Mouse (Mus musculus): ENCODE results near the gene Cd247. TPM values are rescaled to one million over a fixed set of nuclear protein-coding genes. Genes with fewer than 3 reads are reported as not detected.

Gene Cd247
- total RNA-seq, 4 experiments from 2014 or later, result not detected

DNA sequence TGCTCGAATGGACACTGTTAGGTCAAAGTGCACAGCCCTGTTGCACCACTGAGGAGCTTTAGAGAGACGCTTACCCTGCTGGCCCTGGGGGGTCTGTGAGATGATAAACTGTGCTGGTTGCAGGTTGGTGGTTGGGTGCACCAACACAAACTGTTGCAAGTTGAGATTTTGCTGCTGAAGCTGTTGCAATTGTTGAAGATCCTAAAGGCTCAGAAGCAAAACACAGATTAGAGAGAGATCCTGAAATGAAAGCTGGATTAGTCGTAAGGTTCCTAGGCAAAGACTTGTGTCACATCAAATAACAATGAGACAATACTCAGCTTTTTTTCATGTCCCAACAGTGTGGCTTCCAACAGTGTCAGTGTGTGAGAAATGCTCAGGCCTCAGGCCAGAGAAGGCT is 120.3 kb downstream of the Cd247 start:
- no peak for DNase-seq (ENCODE audit: low spot score in 2 of 2)

DNA sequence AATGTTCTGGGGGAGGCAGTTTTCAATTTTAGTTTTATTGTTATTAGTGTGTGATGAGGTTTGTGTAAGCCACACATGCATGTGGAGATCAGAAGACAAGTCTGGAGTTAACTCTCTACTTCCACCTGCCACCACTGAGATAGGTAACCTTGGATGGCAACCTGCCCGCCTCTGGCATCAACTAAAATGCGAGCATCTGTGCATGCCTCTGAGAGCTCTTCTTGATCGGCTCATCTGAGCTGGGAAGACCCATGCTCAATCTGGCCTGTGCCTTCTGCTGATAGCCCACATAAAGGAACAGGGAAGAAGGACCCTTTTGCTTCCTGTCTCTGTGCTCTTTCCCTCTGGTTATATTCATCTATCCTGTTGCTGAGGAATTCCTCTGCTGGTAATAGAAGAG is 121.0 kb downstream of the Cd247 start:
- DNase-seq (ENCODE audit: low spot score in 2 of 2), result no peak

DNA sequence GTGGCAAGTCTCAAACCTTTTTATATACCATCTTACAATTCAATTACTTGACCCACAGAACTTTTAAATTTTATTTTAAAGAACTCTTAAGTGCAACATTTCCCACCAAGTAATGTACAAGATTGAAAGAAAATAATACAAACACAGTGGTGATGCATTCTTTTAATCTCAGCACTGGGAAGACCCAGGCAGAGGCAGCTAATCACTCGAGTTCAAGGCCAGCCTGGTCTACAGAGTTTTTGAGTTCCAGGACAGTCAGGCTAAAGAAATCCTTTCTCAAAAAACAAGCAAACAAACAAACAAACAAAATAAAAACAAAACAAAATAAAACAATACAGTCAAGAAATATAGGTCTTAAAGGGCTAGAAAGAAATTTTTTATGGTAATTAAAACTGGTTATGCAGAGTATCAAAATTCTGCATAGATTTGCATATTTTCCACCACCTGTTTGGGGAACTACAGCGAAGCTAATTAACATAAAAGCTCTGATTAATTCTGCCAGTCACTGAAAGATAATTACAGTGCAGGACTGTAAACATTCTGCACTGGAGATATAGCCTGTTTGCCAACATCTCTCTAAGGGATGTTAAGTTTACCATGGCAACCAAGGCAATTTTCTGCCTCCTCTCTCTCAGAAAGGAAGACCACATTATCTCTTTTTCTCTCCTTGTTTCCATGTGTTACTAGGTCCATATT is 125.4 kb downstream of the Cd247 start:
- no peak for DNase-seq (ENCODE audit: low spot score in 2 of 2)

DNA sequence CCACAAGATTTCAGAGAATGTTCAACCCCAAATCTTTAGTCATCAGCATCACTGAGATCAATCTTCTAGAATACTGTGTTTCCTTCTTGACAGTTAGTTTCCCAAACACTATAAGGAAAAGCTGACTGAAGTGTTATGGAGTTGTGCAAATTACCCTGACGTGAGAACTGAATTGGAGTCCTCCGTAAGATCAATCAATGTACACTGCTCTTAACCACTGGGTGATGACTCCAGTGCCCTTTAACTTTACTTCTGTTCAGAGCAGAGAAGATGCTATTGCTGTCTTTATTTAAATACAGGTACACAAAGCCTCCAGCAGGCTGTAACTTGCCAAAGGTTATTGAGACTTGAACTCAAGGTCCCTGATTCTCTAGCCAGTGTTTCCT is 125.9 kb downstream of the Cd247 start:
- no peak for DNase-seq (ENCODE audit: low spot score in 2 of 2)

DNA sequence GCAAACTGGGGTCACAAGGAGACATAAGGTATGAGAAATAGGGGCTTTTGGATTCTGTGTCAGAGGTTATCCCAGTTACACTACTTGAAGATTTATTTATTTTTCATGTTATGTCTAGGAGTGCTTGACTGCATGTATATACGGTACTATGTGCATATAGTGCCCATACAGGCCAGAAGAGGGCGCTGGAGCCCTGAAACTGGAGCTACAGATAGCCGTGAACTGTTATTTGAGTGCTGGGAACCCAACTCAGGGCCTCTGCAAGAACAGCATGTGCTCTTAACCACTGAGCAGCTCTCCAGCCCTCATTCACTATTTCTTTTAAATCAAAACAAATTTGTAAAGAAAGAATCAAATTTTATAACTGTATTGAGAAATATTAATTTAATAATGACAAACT is 132.5 kb downstream of the Cd247 start:
- no peak for DNase-seq (ENCODE audit: low spot score in 2 of 2)

DNA sequence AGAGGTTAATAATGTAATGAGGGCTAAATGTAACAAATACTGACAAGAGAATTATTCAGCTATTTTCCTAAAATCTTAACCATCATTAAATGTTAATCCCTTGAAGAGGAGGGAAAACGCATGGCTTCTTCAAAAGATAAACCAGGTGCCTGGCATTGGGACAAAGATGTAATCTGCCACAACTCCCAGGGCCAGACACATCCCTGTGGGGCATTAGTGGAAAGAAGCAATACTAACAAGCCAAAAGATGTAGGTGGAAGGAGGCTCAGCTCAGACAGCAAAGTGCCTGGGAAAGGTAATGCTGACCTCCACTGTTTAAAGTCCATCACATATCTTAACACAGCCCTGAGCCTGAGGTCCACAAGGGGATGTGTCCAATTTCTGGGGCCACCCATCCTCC is 134.0 kb downstream of the Cd247 start:
- no peak for DNase-seq (ENCODE audit: low spot score in 2 of 2)

DNA sequence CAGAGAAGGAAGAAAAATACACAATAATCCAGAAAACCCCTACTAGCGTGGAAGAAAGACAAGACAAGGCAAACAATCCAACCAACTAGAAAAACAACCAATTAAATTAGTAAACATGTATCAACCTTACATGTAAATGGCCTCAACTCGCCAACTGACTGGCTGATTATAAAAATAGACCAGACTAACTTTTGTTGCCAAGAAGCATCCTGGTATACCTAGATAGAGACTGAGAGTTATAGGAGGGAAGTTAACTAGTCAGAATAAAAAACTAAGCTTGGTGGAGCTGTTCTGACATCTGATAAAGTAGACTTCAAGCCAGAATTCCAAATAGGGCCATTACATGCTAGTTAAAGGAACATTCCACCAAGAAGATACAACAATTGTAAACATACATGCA is 136.7 kb downstream of the Cd247 start:
- no peak for DNase-seq (ENCODE audit: low spot score in 2 of 2)

Other genes with a start within 250 kb of the Cd247 start
- gene Mpzl1, start 154.1 kb upstream of the Cd247 start, total RNA-seq (2022), result 10 to 100 TPM; 25.9 to 34.9 (median 28.8) TPM
- gene Rcsd1, start 78.9 kb upstream of the Cd247 start, total RNA-seq (2022), result 1 to 10 TPM; 5.5 to 8.2 (median 7.3) TPM
- 10 to 100 TPM; 32.5 to 44.4 (median 38.7) TPM for gene Creg1, start 24.9 kb upstream of the Cd247 start, total RNA-seq (2022)
- 10 to 100 TPM; 16.4 to 23.9 (median 19.0) TPM for gene Pou2f1, start 214.0 kb downstream of the Cd247 start, total RNA-seq (2022)

Data from left cerebral cortex, adult 8-10 months (tissue).